Mouse (Mus musculus): Measurements from ENCODE around the gene Hmgcll1. TPM values are rescaled to one million over a fixed set of nuclear protein-coding genes. Genes with fewer than 3 reads are reported as not detected.
A peak's percentile ranks its signal among the peaks of the same experiment; 100 is the strongest.

Hmgcll1 gene
- polyA plus RNA-seq, 1 experiment from 2014 or later, result 9.5 TPM

- Histone ChIP-seq H3K27me3 (ENCODE audit: insufficient read depth, low read length) (no peaks in the 10 kb centered on the region), H3K9me3 (ENCODE audit: low read depth, low read length) (no peaks in the 10 kb centered on the region), H3K9ac (no peak overlapping the region), H3K36me3 (ENCODE audit: insufficient read depth) (no peaks in the 10 kb centered on the region), H3K4me2 (peak overlapping the region; percentile 2), H3K4me3 (ENCODE audit: low read depth, low read length) (no peak overlapping the region), H3K27ac (ENCODE audit: low read depth) (peak overlapping the region; percentile 31; the same call in 1 of the 2 replicates), H3K4me1 (ENCODE audit: insufficient read depth) (peaks cover 26% of the 10 kb centered on the region)
- TF ChIP-seq CTCF (IDR thresholded peaks at IDR 0.05; ENCODE audit: low read depth), result no peak
- WGBS, result 30% methylated on average over 3 of the region's 3 CpGs
- ATAC-seq (ENCODE audit: insufficient read depth) (no peak), DNase-seq (peak; percentile 66)
Observed at GRCm38 (mm10) chr9:76003066-76003465, 11.6 kb upstream of the Hmgcll1 start.

DNA sequence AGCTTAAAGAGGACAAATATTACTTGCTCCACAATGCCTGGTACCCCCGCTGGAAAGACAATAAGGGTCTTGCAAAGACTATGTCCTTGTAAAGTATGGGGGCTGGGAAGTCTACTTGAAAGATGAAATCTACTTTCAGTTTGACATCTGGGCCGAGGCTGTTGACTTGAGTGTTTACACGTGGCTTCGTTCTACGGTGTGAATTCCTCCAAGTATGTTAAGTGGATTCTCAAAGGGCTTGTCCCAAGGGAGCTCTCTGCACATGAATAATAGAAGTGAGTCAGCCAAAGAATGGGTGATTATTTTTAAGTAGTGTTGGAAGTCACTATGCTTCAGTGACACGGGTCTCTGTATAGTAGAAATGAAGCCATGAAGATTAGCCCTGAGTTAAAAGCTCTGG lies 11.0 kb upstream of the Hmgcll1 start:
- Histone ChIP-seq H3K27me3 (ENCODE audit: insufficient read depth, low read length) (no peaks in the 10 kb centered on the region), H3K36me3 (ENCODE audit: insufficient read depth) (no peaks in the 10 kb centered on the region), H3K27ac (ENCODE audit: low read depth) (peak overlapping the region; percentile 81), H3K9ac (no peak overlapping the region), H3K4me3 (ENCODE audit: low read depth, low read length) (no peak overlapping the region), H3K4me2 (peak overlapping the region; percentile 2), H3K9me3 (ENCODE audit: low read depth, low read length) (no peaks in the 10 kb centered on the region), H3K4me1 (ENCODE audit: insufficient read depth) (peaks cover 26% of the 10 kb centered on the region)
- 19% methylated on average over 6 of the region's 6 CpGs for WGBS
- no peak for TF ChIP-seq CTCF (IDR thresholded peaks at IDR 0.05; ENCODE audit: low read depth)
- ATAC-seq (ENCODE audit: insufficient read depth) (no peak), DNase-seq (peak; percentile 82)

GRCm38 (mm10) chr9:76007342-76007970 lies 7.2 kb upstream of the Hmgcll1 start:
- 17% methylated on average over 6 of the region's 6 CpGs for WGBS
- Histone ChIP-seq H3K9me3 (ENCODE audit: low read depth, low read length) (no peaks in the 10 kb centered on the region), H3K27me3 (ENCODE audit: insufficient read depth, low read length) (no peaks in the 10 kb centered on the region), H3K4me2 (peak overlapping the region; percentile 4; the same call in 1 of the 2 replicates), H3K4me3 (ENCODE audit: low read depth, low read length) (no peak overlapping the region), H3K36me3 (ENCODE audit: insufficient read depth) (no peaks in the 10 kb centered on the region), H3K27ac (ENCODE audit: low read depth) (peak overlapping the region; percentile 78), H3K9ac (no peak overlapping the region), H3K4me1 (ENCODE audit: insufficient read depth) (peaks cover 14% of the 10 kb centered on the region)
- TF ChIP-seq CTCF (IDR thresholded peaks at IDR 0.05; ENCODE audit: low read depth), result no peak
- ATAC-seq (ENCODE audit: insufficient read depth) (peak; percentile 95), DNase-seq (peak; percentile 97)

- no peak for ATAC-seq (ENCODE audit: insufficient read depth)
- no peak overlapping the region for H3K4me2 ChIP-seq
- TF ChIP-seq CTCF (IDR thresholded peaks at IDR 0.05; ENCODE audit: low read depth), result 0 out of 2 replicates have a peak, but pooled peaks have one; percentile 3
- H3K27ac ChIP-seq (ENCODE audit: low read depth), result no peak overlapping the region
- no peaks in the 10 kb centered on the region; the same call in 1 of the 2 replicates for H3K4me1 ChIP-seq (ENCODE audit: insufficient read depth)
- no peak overlapping the region for H3K4me3 ChIP-seq (ENCODE audit: low read depth, low read length)
- H3K9me3 ChIP-seq (ENCODE audit: low read depth, low read length), result no peaks in the 10 kb centered on the region
- H3K27me3 ChIP-seq (ENCODE audit: insufficient read depth, low read length), result no peaks in the 10 kb centered on the region
- WGBS, result 48% methylated on average over 6 of the region's 6 CpGs
- H3K9ac ChIP-seq, result no peak overlapping the region
- no peaks in the 10 kb centered on the region for H3K36me3 ChIP-seq (ENCODE audit: insufficient read depth)
- DNase-seq, result no peak
Observed at GRCm38 (mm10) chr9:76013789-76014188, 866 bp upstream of the Hmgcll1 start.

GRCm38 (mm10) chr9:76015971-76016370 lies 1.3 kb downstream of the Hmgcll1 start:
- H3K36me3 ChIP-seq (ENCODE audit: insufficient read depth), result no peaks in the 10 kb centered on the region
- H3K4me1 ChIP-seq (ENCODE audit: insufficient read depth), result no peaks in the 10 kb centered on the region; the same call in 1 of the 2 replicates
- H3K9ac ChIP-seq, result no peak overlapping the region
- WGBS, result 85% methylated on average over 5 of the region's 5 CpGs
- no peaks in the 10 kb centered on the region for H3K9me3 ChIP-seq (ENCODE audit: low read depth, low read length)
- no peak for DNase-seq
- TF ChIP-seq CTCF (IDR thresholded peaks at IDR 0.05; ENCODE audit: low read depth), result no peak
- no peak for ATAC-seq (ENCODE audit: insufficient read depth)
- H3K27ac ChIP-seq (ENCODE audit: low read depth), result no peak overlapping the region
- peak overlapping the region; percentile 13; the same call in 1 of the 2 replicates for H3K4me2 ChIP-seq
- H3K27me3 ChIP-seq (ENCODE audit: insufficient read depth, low read length), result no peaks in the 10 kb centered on the region
- no peak overlapping the region for H3K4me3 ChIP-seq (ENCODE audit: low read depth, low read length)

- no peak for ATAC-seq (ENCODE audit: insufficient read depth)
- WGBS, result 69% methylated on average over 10 of the region's 10 CpGs
- Histone ChIP-seq H3K9me3 (ENCODE audit: low read depth, low read length) (no peaks in the 10 kb centered on the region), H3K4me3 (ENCODE audit: low read depth, low read length) (no peak overlapping the region), H3K27me3 (ENCODE audit: insufficient read depth, low read length) (no peaks in the 10 kb centered on the region), H3K36me3 (ENCODE audit: insufficient read depth) (no peaks in the 10 kb centered on the region), H3K9ac (no peak overlapping the region), H3K4me1 (ENCODE audit: insufficient read depth) (no peaks in the 10 kb centered on the region; the same call in 1 of the 2 replicates), H3K4me2 (no peak overlapping the region), H3K27ac (ENCODE audit: low read depth) (no peak overlapping the region)
- TF ChIP-seq CTCF (IDR thresholded peaks at IDR 0.05; ENCODE audit: low read depth), result no peak
- DNase-seq, result peak; percentile 63
Observed at GRCm38 (mm10) chr9:76016506-76016905, 1.9 kb downstream of the Hmgcll1 start.

GRCm38 (mm10) chr9:76023551-76023973 lies 8.9 kb downstream of the Hmgcll1 start:
- Histone ChIP-seq H3K9me3 (ENCODE audit: low read depth, low read length) (no peaks in the 10 kb centered on the region), H3K9ac (no peak overlapping the region), H3K27me3 (ENCODE audit: insufficient read depth, low read length) (no peaks in the 10 kb centered on the region), H3K4me2 (no peak overlapping the region), H3K36me3 (ENCODE audit: insufficient read depth) (no peaks in the 10 kb centered on the region), H3K27ac (ENCODE audit: low read depth) (no peak overlapping the region), H3K4me3 (ENCODE audit: low read depth, low read length) (no peak overlapping the region), H3K4me1 (ENCODE audit: insufficient read depth) (peaks cover 5% of the 10 kb centered on the region)
- no peak for TF ChIP-seq CTCF (IDR thresholded peaks at IDR 0.05; ENCODE audit: low read depth)
- ATAC-seq (ENCODE audit: insufficient read depth) (no peak), DNase-seq (no peak)
- WGBS, result 82% methylated on average over 5 of the region's 5 CpGs

All from lung, embryonic 14.5 days (tissue).